Mouse (Mus musculus): ENCODE results near the gene Gga1.

Gga1 gene

DNA sequence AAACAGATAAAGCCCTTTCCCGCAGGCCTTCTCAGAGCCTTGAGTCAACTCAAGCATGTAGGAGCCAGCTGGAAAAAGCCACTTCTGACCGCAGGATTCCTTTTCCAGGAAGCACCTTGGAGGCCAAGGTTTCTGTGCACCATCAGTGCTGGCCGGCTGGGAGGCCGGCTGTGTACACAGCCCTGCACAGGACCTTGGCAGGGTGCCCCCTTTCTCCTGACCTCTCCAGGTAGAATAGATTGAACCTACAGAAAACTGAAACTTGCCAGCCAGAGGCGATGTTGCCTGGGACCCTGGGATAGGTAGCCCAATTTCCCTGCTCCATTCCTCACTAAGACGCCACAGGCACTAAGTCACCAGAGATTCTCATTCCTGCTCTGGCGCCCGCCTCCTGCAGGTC is 31.1 kb upstream of the Gga1 start:
- peak; percentile 63 to 78 for DNase-seq

DNA sequence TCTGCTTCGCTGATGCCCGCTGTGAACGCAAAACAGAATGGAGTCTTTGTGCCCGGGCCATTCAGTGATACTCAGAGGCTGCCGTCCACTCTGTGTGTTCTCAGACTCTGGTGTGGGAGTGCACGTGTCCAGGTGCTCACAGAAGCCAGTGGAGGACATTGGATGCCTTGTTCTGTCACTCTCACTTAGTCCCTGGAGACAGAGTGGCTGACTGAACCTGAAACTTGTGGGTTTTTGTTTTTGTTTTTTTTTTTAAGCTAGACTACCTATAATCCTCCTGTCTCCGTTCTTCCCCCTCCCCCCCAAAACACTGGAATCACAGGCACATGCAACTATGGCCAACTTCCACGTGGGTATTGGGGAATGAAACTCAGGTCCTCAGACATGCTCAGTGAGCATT is 30.6 kb upstream of the Gga1 start:
- no peak for DNase-seq

DNA sequence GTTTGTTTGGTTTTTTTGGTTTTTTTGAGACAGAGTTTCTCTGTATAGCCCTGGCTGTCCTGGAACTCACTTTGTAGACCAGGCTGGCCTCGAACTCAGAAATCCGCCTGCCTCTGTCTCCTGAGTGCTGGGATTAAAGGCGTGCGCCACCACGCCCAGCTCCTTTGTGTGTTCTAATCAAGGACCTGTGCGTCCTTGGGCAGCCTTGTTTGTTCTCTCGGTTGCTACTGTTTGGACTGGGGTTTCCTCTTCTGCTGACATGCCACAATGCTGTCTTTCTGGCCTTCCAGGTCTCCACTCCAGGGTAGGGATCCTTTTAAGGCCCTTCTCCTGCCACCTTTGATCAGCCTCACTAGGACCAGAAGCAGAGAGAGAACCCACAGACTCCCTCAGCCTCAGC is 30.2 kb upstream of the Gga1 start:
- peak in 1 of 2 experiments; percentile 61 for DNase-seq

DNA sequence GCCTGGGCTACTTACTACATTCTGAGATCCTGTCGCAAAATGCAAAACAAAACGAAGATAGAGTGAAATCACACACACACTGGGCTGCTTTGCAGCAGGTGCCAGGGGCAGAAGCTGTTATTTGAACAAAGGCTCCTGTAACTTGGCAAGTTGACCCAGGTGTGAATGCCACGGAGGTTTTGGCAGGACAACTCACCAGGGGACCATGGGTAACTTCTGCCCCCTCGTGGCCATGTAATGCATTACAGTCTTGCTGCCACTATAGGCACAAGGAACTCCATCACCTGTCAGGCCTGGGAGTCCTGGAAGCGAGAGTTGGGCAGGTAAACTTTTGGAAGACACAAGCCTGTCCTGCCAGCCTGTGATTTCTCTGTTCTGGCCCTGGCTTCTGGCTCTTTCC is 28.5 kb upstream of the Gga1 start:
- peak; percentile 90 to 92 for DNase-seq

DNA sequence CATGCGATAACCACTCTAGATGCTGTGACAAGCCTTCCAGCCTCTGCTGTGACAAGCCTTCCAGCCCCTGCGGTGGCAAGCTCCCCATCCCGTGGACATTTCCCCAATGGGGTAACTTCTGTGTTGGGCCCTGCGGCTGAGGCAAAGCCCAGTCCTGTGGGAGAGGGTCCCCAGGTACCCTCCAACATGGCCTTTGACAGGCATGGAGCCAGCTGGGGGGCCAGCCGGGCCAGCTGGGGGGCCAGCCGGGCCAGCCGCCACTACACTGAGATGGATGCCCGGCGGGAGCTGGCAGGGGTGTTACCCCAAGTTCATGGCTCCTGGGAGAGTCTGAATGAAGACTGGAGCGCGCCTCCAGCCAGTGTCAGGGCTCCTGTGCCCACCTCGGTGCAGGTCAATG is 27.5 kb upstream of the Gga1 start:
- no peak for DNase-seq

DNA sequence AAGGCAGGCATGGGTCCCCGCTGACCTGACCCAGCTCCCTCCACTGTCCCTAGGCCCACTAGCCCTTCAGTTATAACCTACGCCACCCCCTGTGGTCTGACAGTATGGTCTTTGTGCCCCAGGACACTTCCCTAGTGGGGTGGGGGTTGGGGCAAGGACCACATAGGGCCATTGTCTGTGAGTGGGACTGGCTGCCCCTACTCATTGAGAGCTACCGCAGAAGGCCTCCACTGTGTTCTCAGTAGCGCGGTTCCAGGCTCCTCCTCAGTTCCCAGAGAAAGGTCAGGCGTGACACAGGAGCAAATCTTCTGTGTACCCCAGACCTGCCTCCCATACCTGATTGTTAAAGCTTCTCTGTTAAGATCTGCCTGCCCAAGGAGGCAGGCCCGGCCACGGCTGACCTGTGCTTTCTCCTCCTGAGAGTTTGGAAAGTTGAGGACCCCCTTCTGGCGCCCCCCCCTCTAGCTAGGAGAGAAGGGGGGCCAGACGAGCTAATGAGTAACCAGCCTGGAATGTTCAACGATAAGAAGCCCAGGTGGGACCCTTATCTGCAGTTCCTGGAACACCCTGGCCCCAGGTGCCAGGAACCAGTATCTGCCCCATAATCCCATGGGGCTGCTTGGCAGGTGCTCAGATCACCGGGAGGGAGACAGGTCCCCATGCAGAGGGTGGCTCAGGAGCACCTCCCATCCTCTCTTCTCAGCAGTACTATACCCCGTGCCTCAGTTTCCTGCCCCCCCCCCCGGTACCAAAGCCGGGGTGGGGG is 26.7 kb upstream of the Gga1 start:
- DNase-seq: peak in 1 of 2 experiments; percentile 48

DNA sequence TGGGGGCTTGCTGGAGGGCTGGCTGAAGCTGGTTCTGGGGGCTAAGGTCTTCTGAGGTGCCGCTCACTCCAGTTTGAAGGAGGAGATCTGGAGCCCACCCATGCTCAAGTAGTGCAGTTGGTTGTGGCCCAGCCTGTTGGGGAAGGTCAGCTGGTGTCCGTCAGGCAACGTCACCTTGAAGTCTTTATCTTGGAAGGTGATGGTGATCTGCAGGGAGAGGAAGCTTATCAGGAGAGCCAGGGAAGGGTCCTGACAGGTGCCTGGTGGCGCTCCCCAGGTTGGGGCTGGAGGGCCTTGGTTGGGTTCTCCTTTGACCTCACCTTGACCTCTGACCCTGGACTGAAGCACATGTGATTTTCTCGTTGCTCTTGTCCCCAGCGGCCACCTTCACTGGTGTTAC is 26.0 kb upstream of the Gga1 start:
- DNase-seq: no peak

DNA sequence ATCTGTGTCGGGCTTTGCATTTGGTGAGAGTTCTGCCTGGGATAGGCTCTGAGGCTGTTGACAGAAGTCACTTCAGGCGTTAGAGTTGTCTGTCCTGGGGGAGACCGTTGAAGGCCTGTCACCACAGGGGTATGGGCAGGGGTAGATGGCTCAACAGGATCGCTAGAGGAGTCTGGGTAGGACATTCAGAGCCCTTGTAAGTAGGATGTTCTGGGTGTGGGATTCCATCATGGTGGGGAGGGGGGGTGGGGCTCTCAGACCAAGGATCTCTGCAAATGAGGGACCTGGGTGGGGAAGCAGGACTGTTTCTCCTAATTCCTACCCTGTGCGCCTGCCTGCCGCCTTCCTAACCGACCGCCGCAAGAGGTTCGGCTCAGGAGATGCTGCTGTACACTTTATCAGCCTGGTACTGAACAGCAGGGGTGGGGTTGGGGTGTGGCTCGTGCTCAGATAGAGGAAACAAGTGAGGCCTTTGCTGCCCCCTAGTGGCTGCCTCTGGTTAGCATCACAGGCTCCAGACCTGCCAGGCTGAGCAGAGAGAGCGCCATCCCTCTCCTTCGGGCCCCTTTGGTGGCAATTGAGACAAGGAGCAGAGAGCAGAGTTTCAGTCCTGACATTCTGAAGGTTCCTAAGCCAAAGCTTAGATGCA is 25.4 kb upstream of the Gga1 start:
- peak; percentile 90 to 94 for DNase-seq

DNA sequence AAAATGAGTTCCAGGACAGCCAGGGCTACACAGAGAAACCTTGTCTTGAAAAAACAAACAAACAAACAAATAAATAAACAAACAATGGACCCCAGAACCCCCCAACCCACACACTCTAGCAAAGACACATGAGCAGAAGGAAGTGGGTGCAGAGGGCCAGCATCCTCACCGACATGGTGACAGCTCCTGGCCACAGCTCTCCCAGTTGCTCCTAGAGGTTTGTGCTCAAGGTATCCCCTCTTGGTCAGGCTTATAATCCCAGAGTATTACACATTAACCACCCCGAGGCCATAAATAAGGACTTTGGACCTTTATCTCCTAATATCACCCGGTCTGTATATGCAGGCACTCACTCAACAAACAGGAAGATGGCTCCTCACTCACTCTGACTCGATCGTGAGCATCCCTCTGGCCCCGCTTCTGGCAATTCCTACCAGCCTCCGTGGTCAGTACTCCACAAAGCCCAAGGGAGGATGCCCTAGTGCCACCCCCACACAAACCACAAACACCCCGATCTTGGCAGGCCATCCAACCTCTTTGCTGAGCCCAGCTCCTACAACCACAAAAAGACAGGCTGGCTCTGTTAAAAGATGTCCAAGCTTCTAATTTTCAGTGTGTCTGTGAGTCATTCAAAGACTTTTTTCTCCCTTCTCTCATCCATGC is 21.6 kb upstream of the Gga1 start, which contains the start of gene Lgals2:
Lgals2 (minus strand) TSS at position 227 of the 663 bp plus-strand sequence.
- DNase-seq: no peak

DNA sequence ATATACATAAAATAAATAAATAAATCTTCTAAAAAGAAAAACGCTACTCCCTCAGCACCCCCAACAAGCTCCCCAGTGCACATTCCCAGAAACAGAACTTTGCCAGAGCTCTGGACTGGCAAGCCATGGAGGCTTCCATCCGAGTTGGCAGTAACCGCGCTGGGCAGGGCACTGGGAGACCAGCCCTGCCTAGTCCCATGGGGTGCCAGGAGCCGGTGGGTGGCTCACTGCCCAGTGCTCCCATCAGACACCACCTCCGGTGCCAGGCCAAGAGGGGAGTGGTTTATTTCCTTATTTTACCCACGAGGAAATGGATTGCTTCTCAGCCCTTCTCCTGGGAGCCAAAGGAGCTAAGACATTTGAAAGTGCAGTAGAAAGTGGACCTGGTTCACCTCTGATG is 20.0 kb upstream of the Gga1 start:
- DNase-seq: peak; percentile 77 to 82

DNA sequence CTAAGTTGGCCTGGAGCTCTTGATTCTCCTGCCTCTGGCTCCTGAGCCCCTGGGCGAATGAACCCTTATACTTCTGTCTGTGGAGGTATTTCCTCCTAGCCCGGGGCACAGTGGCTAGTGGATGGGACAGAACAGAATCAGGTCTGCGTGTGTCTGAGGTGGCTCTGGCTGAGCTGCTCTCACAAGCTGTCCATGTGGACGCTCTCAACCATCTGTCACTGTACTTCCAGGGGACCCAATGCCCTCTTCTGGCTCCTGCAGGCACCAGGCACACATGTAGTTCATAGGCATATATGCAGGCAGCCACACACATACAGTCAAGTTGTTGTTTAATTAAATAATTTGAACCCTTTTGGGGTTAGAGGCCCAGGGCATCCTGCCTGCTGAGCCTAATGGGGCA is 17.7 kb upstream of the Gga1 start:
- DNase-seq: no peak

DNA sequence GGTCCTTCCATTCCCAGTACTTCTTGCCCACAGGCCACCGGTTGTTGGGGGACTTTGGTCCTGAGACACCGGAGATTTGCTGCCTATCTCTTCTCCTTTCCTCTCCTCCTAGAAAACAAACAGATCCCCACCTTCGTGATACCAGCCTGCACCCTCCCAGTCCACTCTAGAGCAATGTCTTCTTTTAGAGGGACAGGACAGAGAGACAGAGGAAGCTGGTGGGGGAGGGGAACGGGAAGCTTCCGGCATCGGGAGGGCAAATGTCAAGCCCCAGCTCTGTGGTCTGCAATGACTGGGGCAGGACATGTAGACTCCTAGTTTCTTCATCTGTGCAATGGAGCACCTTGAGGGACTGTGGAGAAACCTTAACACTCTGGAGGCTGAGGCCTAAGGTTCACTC is 17.3 kb upstream of the Gga1 start:
- no peak for DNase-seq

DNA sequence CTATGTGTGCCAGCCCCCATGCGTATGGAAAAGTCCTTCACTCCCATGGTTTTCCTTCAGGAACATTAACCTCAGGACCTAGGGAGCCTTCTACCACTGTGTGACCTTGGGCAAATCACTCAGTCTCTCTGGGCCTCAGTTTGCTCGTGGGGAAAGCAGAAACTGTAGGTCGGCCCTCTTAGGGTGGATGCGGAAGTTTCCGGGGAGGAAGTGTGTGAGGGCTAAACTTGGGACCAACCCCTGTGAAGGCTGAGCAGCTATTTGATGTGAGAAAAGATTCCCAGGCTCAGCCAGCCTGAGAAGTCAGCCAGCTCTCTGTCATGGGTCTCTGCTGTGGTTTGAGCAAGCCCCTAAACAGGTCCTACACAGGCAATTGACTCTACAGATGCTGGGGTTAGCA is 14.7 kb upstream of the Gga1 start:
- DNase-seq: no peak

DNA sequence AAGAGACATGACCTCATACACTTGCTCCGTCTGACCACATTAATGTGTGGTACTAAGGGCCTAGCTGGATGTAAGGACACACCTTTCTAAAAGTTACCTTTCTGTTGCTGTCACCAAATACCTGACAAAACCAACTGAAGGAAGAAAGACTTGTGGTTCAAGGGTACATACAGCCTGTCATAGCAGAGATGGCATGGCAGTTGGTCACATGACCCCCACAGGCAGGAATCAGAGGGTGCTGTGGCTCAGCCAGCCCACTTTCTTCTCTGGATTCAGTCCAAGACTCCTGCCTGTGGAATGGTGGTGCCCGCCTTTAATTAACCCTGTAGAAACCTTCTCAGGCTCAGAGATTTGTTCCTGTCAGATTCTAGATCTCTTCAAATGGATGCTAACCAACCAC is 13.8 kb upstream of the Gga1 start:
- no peak for DNase-seq

DNA sequence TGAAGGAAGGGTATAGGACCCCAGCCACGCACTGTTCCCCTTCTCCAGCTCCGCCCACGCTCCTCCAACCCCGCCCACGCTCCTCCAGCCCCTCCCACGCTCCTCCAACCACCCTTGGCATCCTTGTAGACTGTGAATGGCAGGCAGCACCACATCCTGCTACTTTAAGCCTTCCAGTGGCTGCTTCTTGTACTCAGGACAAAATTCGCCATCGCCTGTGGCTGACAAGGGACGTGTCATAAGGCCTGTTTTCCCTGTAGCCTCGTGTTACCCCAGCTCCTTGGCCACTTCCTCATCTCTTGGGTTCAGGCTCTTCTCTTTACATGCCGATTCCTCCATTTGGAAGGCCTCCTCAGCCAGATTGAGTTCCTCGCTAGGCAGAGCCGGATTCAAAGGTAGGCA is 13.1 kb upstream of the Gga1 start:
- peak; percentile 50 to 61 for DNase-seq

DNA sequence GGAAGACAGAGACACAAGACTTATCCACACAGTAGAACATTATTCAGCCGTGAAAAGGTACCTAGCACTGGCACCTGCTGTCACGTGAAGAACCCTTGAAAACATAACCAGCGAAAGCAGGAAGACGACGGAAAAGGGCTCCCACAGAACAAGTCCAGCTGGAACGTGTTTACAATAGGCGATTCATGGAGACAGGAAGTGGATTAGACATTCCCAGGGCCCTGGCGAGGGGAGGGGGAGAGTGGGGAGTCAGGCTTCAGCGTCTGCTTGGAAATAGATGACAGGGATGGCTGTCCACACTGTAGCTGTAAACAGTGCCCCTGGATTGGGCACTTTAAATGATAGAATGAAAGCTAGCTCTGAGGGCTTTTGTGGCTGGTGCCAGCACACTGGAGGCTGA is 8.6 kb upstream of the Gga1 start:
- DNase-seq: peak; percentile 67 to 82

DNA sequence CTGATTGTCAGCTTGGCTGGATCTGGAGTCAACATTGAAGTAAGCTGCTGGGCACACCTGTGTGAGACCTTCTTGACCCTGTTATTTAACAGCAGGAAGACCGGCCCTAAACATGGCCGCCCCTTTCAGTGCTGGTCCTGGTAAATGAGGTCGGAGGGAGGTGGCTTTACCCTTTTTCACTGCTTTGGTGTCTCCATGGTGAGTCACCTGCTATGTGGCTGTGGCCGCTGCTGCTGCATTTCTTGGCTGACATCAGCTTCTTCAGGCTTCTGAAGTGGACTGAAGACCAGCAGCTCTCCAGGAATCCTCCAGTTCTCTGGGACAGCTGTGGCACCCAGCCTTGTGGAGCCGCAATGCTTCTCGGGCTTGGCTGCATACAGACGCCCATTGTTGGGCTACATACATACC is 8.2 kb upstream of the Gga1 start:
- DNase-seq: peak in 1 of 2 experiments; percentile 67

DNA sequence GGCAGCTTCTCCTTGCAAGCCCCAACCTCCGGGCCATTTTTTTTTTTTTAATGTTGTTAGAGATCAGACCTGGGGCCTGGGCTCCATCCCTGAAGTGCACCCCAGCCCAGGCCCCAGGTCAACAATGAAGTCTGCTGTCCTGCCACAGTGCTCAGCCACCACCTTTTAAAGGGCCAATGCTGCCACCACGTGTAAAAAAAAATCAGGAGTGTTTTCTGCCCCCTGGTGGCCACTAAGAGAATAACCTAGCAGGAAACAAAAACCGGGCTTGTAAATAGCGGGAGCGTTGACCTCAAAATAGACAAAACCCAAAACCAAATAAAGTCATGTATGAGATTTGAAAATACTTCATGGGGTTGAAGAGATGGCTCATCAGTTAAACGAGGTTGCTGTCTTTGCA is 7.2 kb upstream of the Gga1 start:
- peak in 1 of 2 experiments; percentile 61 for DNase-seq

DNA sequence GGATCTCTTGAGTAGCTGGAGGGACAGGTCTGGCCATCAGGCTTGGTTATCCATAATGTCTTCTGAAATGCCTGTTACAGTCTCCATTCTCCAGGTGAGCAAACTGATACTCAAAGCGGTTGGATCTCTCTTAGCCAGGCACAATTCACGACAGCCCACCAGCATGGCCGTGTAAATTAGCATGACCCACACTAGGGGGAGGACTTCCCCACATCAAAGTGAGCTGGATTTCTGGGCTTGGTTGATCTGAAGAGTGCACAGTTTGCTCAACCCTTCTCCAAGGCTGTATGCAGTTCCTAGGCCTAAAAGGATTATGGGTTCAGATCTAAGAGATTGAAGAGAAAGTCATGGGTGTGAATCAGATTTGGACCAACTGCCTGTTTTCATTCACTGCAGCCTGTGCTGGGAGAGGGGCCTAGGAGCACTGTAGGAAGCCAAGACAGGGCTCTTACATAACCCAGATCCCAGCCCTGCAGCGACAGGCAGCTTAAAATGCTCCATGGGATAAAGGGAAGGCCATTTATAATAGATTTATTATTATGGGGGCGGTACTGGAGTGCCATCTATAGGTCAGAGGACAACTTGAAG is 4.9 kb upstream of the Gga1 start:
- DNase-seq: no peak

DNA sequence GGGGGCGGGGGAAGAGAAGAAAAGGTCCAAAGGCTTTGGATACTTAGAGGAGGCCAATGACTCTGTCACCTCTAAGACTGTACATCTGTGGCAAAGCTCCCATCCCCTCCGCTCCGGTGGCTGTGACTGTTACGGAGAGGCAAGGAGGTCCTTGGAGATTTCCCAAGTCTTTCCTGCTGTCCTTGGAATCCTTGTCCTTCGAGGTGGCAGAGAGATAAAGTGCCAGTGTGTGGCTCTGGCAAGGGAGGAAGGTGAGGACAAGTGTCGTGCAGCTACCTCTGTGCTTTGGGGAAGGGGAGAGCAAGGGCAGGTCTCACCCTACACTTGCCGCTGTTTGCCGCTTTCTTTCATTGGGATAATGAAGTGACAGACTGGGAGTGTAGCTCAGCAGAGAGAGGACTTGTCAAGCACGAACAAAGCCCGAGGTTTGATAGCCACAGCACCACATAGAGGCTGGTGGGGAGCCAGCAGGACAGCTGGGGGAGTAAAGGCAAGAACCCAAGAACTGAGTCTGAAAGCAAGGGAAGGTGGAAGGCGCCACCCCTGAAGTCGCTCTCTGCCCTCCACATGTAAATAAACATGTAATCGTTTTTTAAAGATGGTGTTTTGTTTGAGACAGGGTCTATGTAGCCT is 3.1 kb upstream of the Gga1 start:
- DNase-seq: no peak

DNA sequence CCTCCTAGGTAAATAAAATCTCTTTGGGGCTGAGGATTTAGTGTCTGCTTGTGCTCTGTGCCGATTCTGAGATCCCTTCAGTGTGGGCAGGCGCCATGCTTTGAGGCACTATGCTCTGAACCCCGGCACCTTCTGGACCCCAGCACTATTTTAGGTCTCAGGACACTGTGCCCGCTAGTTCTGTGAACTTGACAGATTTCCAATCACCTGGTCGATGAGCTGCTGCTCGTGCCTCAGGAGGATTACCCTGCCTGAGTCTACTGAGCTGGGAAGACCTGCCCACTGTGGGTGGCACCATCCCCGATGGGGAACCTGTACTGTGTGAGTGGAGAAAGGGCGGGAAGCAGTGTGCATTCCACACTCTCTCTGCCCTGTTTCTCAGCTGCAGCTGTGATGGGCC is 2.0 kb upstream of the Gga1 start:
- no peak for DNase-seq

DNA sequence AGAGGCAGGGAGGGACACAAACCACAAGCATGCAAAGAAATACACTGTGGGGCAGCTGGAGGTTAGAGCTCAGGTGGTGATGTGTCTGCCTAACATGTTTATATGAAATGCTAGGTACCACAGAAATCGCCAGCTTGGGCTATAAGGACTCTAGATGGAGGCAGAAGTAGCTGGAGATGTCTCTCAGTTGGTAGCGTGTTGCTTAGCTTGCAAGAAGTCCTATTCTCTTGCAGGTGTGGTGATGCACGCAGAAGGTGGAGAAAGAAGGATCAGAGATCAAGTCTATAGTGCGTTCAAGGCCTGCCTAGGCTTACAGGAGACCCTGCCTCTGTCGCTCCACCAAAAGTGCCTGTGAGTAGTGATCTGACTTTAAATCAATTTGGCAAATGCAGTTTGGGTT is 1.5 kb upstream of the Gga1 start:
- no peak for DNase-seq

DNA sequence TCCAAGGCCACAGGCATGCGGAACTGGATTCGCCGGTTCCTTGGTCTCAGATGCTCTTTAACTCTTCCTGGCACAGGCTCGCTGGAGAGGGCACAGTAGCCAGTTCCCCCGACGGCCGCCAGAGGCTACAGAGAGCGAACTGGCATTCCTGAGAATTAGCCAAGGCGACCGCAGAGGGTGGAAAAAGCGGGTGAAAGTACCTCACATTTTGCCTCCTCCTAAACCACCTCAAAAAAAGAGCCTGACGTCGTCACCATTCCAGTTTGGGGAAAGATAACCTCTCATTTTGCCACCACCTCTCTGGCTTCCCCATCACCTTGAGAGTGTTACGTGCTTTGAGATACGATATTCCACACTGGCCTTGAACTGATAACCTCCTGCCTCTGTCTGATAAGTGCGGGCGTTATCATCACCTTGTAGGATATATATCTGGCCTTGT is 713 bp upstream of the Gga1 start:
- peak; percentile 91 to 95 for DNase-seq
